Mouse (Mus musculus) heart, embryonic 14.5 days (tissue): ENCODE results near the gene Evx1. TPM values are rescaled to one million over a fixed set of nuclear protein-coding genes. Genes with fewer than 3 reads are reported as not detected.

Experiments used
- ATAC-seq: fragments of 200-750 bp; cut with Nextera tagmentation; 2 replicates; pipeline ENCODE4 v1.8.0; 2017; ENCODE audit warnings: low read depth, moderate TSS enrichment; ENCODE audit not compliant: insufficient number of reproducible peaks, insufficient read depth, low FRiP score
- H3K27ac ChIP-seq, 2 experiments: fragments of 200-500 bp in 1 of 2; fragments of 300-500 bp in 1 of 2; sonication (generic) in 1 of 2; replicated peaks in 1 of 2; 2 replicates each; pipeline ENCODE4 v1.5.1; 2012 to 2014; ENCODE audit warnings: low read depth in 2 of 2, low read length in 2 of 2, control low read depth in 1 of 2, mild to moderate bottlenecking in 1 of 2, mixed read lengths in 1 of 2; ENCODE audit not compliant: control insufficient read depth in 1 of 2, insufficient read depth in 1 of 2
- H3K27me3 ChIP-seq: fragments of 300-500 bp; sonication (generic); 2 replicates; pipeline ENCODE4 v1.6.1; 2014; ENCODE audit warnings: mild to moderate bottlenecking, low read length, control low read depth; ENCODE audit not compliant: control insufficient read depth, insufficient read depth
- H3K36me3 ChIP-seq: fragments of 300-500 bp; sonication (generic); 2 replicates; pipeline ENCODE4 v1.6.1; 2014; ENCODE audit warnings: mild to moderate bottlenecking, control low read depth, low read length, mixed read lengths; ENCODE audit not compliant: control insufficient read depth, insufficient read depth
- H3K4me1 ChIP-seq, 2 experiments: fragments of 200-500 bp in 1 of 2; fragments of 300-500 bp in 1 of 2; sonication (generic) in 1 of 2; 2 replicates each; pipeline ENCODE4 v1.6.1; 2012 to 2014; ENCODE audit warnings: low read length in 2 of 2, control low read depth in 1 of 2, mixed read lengths in 1 of 2; ENCODE audit not compliant: control insufficient read depth in 2 of 2, insufficient read depth in 2 of 2
- H3K4me2 ChIP-seq: fragments of 300-500 bp; sonication (generic); 2 replicates; pipeline ENCODE4 v1.6.1; 2014; ENCODE audit warnings: mild to moderate bottlenecking, low read length
- H3K4me3 ChIP-seq, 2 experiments: fragments of 200-500 bp in 1 of 2; fragments of 300-500 bp in 1 of 2; sonication (generic) in 1 of 2; 2 replicates each; pipeline ENCODE4 v1.5.1; 2012 to 2014; ENCODE audit warnings: low read length in 2 of 2, mild to moderate bottlenecking in 2 of 2, control low read depth in 1 of 2, low read depth in 1 of 2, moderate library complexity in 1 of 2; ENCODE audit not compliant: control insufficient read depth in 1 of 2, insufficient read depth in 1 of 2
- H3K9ac ChIP-seq: fragments of 300-500 bp; sonication (generic); 2 replicates; pipeline ENCODE4 v1.6.1; 2014; ENCODE audit warnings: mild to moderate bottlenecking, low read length
- H3K9me3 ChIP-seq: fragments of 300-500 bp; sonication (generic); 2 replicates; pipeline ENCODE4 v1.6.1; 2016; ENCODE audit warnings: low read length, control low read depth; ENCODE audit not compliant: control insufficient read depth
- WGBS: fragments of 180-500 bp; shearing (Covaris S2); extraction: QIAGEN DNeasy Blood & Tissue Kit; methylation state at CpG from one replicate; pipeline ENCODE4 v1.1.7; 2014; 5-methylcytosine and 5-hydroxymethylcytosine counted together
- polyA plus RNA-seq: library from polyadenylated mRNA; unstranded; fragments of >200 nt; fragmentation: Nextera tagmentation; extraction: Ambion mirVana; gene quantifications from 2 replicates; pipeline ENCODE4 v1.2.1, GENCODE M21; 2014

The Evx1 gene
- polyA plus RNA-seq, result not detected in 2 replicates

- Histone ChIP-seq H3K27ac (no peak within 1 kb of the TSS), H3K36me3 (no peaks in the 10 kb centered on the region), H3K9ac (no peak within 1 kb of the TSS), H3K27me3 (peaks cover 94% of the 10 kb centered on the region), H3K9me3 (no peaks in the 10 kb centered on the region), H3K4me1 (peaks cover 3 to 16% of the 10 kb centered on the region in 2 experiments; a peak in 3 of 4 replicates), H3K4me2 (peak within 1 kb of the TSS; percentile 42), H3K4me3 (peak within 1 kb of the TSS in 1 of 2 experiments; percentile 20; a peak in 2 of 4 replicates)
- WGBS, result under 1% methylated on average over 57 of the region's 59 CpGs
- no peak for ATAC-seq
Measured at GRCm38 (mm10) chr6:52313391-52314303, at the start of gene Evx1. Gene Evx1 (plus strand): TSS chr6:52313498.

DNA sequence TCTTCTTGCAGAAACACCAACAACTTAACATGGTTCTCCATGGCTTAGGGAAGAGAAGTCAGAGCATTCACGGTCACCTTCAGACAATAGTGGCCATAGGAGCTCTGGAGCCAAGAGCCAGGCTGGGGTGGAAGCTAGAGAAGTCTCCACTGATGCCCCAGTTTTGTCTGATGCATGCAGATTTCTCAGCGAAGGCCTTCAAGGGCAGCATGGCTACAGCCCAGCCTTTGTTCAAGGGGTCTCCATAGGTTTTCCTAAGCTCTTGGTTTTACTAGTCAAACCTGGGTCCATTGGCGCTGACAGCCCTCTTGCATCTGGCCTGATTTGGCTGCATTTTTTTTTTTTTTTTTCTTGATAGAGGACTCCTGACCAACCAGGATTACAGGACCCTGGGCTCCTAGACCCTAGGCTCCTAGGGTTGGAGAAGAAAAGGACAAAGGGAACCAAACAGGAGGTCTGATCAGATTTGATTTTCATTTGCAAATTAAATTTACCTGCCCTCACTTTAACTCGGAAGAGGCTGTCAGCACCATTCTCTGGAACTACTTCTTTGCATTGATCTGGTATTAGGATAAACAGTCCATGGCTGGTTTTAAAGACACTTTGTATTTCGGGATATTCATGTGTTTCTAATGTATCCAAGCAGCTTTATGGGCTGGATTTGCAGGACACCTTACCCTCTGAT lies 49.0 kb upstream of the Evx1 start:
- Histone ChIP-seq H3K4me3 (no peak overlapping the region), H3K9ac (no peak overlapping the region), H3K9me3 (no peaks in the 10 kb centered on the region), H3K27me3 (peaks cover 93% of the 10 kb centered on the region), H3K4me2 (no peak overlapping the region), H3K27ac (no peak overlapping the region), H3K36me3 (no peaks in the 10 kb centered on the region), H3K4me1 (peaks cover 0 to 12% of the 10 kb centered on the region in 2 experiments; a peak in 2 of 4 replicates)
- WGBS, result 7% methylated on average over 5 of the region's 5 CpGs
- ATAC-seq, result no peak

- ATAC-seq, result no peak
- H3K4me1 ChIP-seq, result peaks cover 0 to 7% of the 10 kb centered on the region in 2 experiments; a peak in 1 of 4 replicates
- H3K9me3 ChIP-seq, result no peaks in the 10 kb centered on the region
- H3K27ac ChIP-seq, result no peak overlapping the region
- no peak overlapping the region for H3K4me2 ChIP-seq
- WGBS, result 1% methylated on average over 18 of the region's 18 CpGs
- no peak overlapping the region for H3K4me3 ChIP-seq
- no peaks in the 10 kb centered on the region for H3K36me3 ChIP-seq
- H3K27me3 ChIP-seq, result peaks cover 96% of the 10 kb centered on the region
- H3K9ac ChIP-seq, result no peak overlapping the region
Measured at GRCm38 (mm10) chr6:52265306-52265912, 47.9 kb upstream of the Evx1 start.

DNA sequence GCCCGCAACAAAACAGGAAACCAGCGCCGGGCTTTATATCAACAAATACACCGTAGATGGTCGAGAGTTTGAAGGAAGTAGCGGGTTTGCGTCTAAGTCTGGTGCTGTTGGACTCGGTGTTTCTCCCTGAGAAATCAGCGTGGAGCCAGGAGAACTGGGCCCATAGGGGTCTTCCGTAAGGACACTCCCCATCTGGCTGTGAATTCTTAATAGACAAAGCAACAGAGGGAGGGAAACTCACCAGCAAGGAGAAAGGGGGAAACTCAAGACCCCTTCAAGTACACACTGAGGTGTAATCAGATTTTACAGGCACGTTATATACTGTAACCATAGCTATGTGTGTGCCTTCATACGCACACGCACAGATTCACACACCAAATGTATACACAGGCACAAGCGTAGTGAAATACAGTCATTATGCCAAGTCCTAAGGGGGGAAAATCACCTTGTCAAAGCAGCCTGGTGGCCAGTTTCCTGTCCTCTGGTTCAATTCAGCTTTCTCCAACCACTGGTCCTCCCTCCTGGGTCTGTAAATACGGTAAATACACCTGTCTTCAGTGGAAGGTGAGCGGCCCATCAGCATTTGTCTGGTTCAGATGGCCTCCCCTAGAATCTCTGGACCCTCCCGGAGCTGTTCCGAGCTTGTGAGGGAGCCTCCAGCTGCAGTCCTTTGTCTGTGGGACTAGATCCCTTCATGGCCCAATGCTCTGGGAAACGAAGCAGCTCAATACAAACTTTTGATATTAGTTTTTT lies 47.2 kb upstream of the Evx1 start:
- no peak for ATAC-seq
- H3K27me3 ChIP-seq, result peaks cover 97% of the 10 kb centered on the region
- H3K36me3 ChIP-seq, result no peaks in the 10 kb centered on the region
- no peak overlapping the region for H3K9ac ChIP-seq
- H3K27ac ChIP-seq, result no peak overlapping the region
- no peaks in the 10 kb centered on the region for H3K9me3 ChIP-seq
- H3K4me3 ChIP-seq, result no peak overlapping the region
- no peak overlapping the region for H3K4me2 ChIP-seq
- 2% methylated on average over 19 of the region's 19 CpGs for WGBS
- H3K4me1 ChIP-seq, result peaks cover 0 to under 1% of the 10 kb centered on the region in 2 experiments; a peak in 1 of 4 replicates

GRCm38 (mm10) chr6:52266666-52266985 lies 46.7 kb upstream of the Evx1 start:
- H3K9ac ChIP-seq, result no peak overlapping the region
- WGBS, result 1% methylated on average over 9 of the region's 9 CpGs
- H3K4me2 ChIP-seq, result no peak overlapping the region

DNA sequence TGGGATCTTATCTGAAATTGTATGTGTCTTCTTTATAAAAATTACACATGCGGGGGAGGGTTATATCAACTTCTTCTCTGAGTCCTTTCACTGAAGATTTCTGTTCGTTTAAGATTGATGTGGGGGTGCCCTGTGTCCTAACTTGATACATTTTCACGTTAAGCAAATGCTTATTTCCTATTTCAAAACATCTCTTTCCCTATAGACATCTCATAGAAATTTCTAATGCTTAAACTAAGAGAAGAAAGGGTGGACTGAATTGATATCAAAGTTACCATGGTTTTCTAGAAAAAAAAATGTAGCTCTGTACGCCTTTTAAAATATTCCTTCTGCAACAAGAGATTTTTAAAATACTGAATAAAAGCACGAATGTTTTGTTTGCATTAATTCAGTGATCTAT lies 46.1 kb upstream of the Evx1 start:
- Histone ChIP-seq H3K36me3 (no peaks in the 10 kb centered on the region), H3K27me3 (peaks cover 96% of the 10 kb centered on the region), H3K4me1 (no peaks in the 10 kb centered on the region), H3K4me3 (no peak overlapping the region), H3K9ac (no peak overlapping the region), H3K9me3 (no peaks in the 10 kb centered on the region), H3K27ac (no peak overlapping the region), H3K4me2 (no peak overlapping the region)
- ATAC-seq, result no peak
- WGBS, result 23% methylated on average over 5 of the region's 5 CpGs

More at GRCm38 (mm10) chr6:52266666-52266985, 46.7 kb upstream of the Evx1 start:
- H3K27ac ChIP-seq, result no peak overlapping the region
- H3K4me3 ChIP-seq, result no peak overlapping the region
- ATAC-seq, result no peak
- H3K9me3 ChIP-seq, result no peaks in the 10 kb centered on the region
- no peaks in the 10 kb centered on the region for H3K4me1 ChIP-seq
- H3K27me3 ChIP-seq, result peaks cover 97% of the 10 kb centered on the region
- no peaks in the 10 kb centered on the region for H3K36me3 ChIP-seq

DNA sequence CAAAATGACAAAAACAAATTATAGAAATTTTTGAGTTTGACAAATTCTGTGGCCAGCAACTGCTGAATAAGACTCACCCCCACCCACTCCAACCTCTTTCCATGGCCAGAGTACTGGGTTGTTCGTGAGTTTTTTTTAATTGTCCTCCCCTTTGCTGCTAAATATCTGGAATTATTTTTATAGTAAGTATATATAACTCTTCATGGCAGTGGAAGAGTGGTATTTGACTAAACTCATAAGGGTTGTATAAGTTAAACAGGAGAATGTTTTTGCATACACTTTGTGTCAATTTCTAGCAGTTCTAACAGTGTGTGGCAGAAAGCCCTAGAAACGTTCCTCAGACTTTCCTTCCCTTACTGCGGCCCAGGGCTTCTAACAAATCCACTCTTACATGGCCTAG lies 45.6 kb upstream of the Evx1 start:
- no peak for ATAC-seq
- Histone ChIP-seq H3K27me3 (peaks cover 96% of the 10 kb centered on the region), H3K4me3 (no peak overlapping the region), H3K9me3 (no peaks in the 10 kb centered on the region), H3K4me1 (no peaks in the 10 kb centered on the region), H3K36me3 (no peaks in the 10 kb centered on the region), H3K27ac (no peak overlapping the region), H3K9ac (no peak overlapping the region), H3K4me2 (no peak overlapping the region)
- WGBS, result 9% methylated on average over 3 of the region's 3 CpGs
